Mouse (Mus musculus) kidney, embryonic 14.5 days (tissue): ENCODE data around the gene Pcca. TPM values are rescaled to one million over a fixed set of nuclear protein-coding genes. Genes with fewer than 3 reads are reported as not detected.

Experiments used
- ATAC-seq: fragments of 200-750 bp; cut with Nextera tagmentation; 2 replicates; pipeline ENCODE4 v1.8.0; 2017; ENCODE audit warnings: moderate number of reproducible peaks, mild to moderate bottlenecking, moderate TSS enrichment, moderate library complexity; ENCODE audit not compliant: low FRiP score, low TSS enrichment
- H3K27ac ChIP-seq: fragments of 300-500 bp; sonication (generic); 2 replicates; pipeline ENCODE4 v1.5.1; 2014; ENCODE audit warnings: low read depth, mild to moderate bottlenecking, low read length, moderate library complexity, mixed read lengths
- H3K27me3 ChIP-seq: fragments of 300-500 bp; sonication (generic); 2 replicates; pipeline ENCODE4 v1.6.1; 2014; ENCODE audit warnings: mild to moderate bottlenecking, low read length; ENCODE audit not compliant: control insufficient read depth, insufficient read depth
- H3K36me3 ChIP-seq: fragments of 300-500 bp; sonication (generic); 2 replicates; pipeline ENCODE4 v1.6.1; 2014; ENCODE audit warnings: low read length, mixed read lengths; ENCODE audit not compliant: control insufficient read depth, insufficient read depth
- H3K4me1 ChIP-seq: fragments of 300-500 bp; sonication (generic); 2 replicates; pipeline ENCODE4 v1.6.1; 2014; ENCODE audit warnings: low read length, mixed read lengths; ENCODE audit not compliant: control insufficient read depth, insufficient read depth
- H3K4me2 ChIP-seq: fragments of 300-500 bp; sonication (generic); replicated peaks from 2 replicates; pipeline ENCODE4 v1.6.1; 2014; ENCODE audit warnings: low read depth, mild to moderate bottlenecking, low read length
- H3K4me3 ChIP-seq: fragments of 300-500 bp; sonication (generic); 2 replicates; pipeline ENCODE4 v1.5.1; 2014; ENCODE audit warnings: mild to moderate bottlenecking, low read length
- H3K9ac ChIP-seq: fragments of 300-500 bp; sonication (generic); 2 replicates; pipeline ENCODE4 v1.6.1; 2014; ENCODE audit warnings: low read depth, mild to moderate bottlenecking, low read length, moderate library complexity
- H3K9me3 ChIP-seq: fragments of 300-500 bp; sonication (generic); 2 replicates; pipeline ENCODE4 v1.6.1; 2016; ENCODE audit warnings: low read length; ENCODE audit not compliant: control insufficient read depth
- WGBS: fragments of 180-500 bp; shearing (Covaris S2); extraction: QIAGEN DNeasy Blood & Tissue Kit; methylation state at CpG from one replicate; pipeline ENCODE4 v1.1.7; 2014; 5-methylcytosine and 5-hydroxymethylcytosine counted together
- polyA plus RNA-seq: library from polyadenylated mRNA; unstranded; fragments of >200 nt; fragmentation: Nextera tagmentation; extraction: Ambion mirVana; gene quantifications from 2 replicates; pipeline ENCODE4 v1.2.1, GENCODE M21; 2014

Pcca gene
- polyA plus RNA-seq, 1 experiment from 2014 or later = 20.5 TPM

DNA sequence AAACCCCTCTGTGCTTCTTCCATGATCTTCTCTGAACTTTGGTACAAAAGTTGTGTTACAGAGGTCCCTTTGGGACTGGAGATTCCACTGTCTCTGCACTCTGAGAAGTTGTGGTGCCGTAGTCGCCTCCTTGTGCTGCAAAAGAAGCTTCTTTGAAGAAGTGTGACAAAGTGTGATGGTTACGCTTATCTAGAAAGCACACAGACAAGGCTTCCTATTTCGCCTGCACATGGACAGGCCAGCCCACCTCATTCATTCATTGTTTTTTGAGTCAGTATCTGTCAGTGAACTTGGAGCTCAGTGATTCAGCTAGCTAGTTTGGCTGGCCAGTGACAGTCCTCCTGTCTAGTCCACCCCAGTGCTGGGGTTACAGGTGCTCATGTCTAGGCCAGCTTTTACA lies 76.9 kb downstream of the Pcca start:
- 89% methylated on average over 4 of the region's 4 CpGs for WGBS
- H3K9me3 ChIP-seq = no peaks in the 10 kb centered on the region
- no peak for ATAC-seq
- no peak overlapping the region for H3K4me2 ChIP-seq
- no peak overlapping the region for H3K9ac ChIP-seq
- H3K36me3 ChIP-seq = no peaks in the 10 kb centered on the region
- no peaks in the 10 kb centered on the region for H3K27me3 ChIP-seq
- H3K4me1 ChIP-seq = no peaks in the 10 kb centered on the region
- no peak overlapping the region for H3K27ac ChIP-seq
- H3K4me3 ChIP-seq = no peak overlapping the region

- Histone ChIP-seq H3K9me3 (no peaks in the 10 kb centered on the region), H3K36me3 (no peaks in the 10 kb centered on the region), H3K27ac (no peak overlapping the region), H3K27me3 (no peaks in the 10 kb centered on the region), H3K9ac (no peak overlapping the region), H3K4me3 (no peak overlapping the region), H3K4me1 (no peaks in the 10 kb centered on the region), H3K4me2 (no peak overlapping the region)
- ATAC-seq = no peak
- WGBS = 92% methylated on average over 3 of the region's 3 CpGs
Measured at GRCm38 (mm10) chr14:122612317-122612716, 78.2 kb downstream of the Pcca start.

- no peaks in the 10 kb centered on the region for H3K4me1 ChIP-seq
- H3K27ac ChIP-seq = no peak overlapping the region
- no peak overlapping the region for H3K4me2 ChIP-seq
- H3K9ac ChIP-seq = no peak overlapping the region
- ATAC-seq = no peak
- H3K4me3 ChIP-seq = no peak overlapping the region
- H3K27me3 ChIP-seq = no peaks in the 10 kb centered on the region
- H3K9me3 ChIP-seq = no peaks in the 10 kb centered on the region
- H3K36me3 ChIP-seq = no peaks in the 10 kb centered on the region
- WGBS = 98% methylated on average over 2 of the region's 2 CpGs
Measured at GRCm38 (mm10) chr14:122617656-122618055, 83.5 kb downstream of the Pcca start.

DNA sequence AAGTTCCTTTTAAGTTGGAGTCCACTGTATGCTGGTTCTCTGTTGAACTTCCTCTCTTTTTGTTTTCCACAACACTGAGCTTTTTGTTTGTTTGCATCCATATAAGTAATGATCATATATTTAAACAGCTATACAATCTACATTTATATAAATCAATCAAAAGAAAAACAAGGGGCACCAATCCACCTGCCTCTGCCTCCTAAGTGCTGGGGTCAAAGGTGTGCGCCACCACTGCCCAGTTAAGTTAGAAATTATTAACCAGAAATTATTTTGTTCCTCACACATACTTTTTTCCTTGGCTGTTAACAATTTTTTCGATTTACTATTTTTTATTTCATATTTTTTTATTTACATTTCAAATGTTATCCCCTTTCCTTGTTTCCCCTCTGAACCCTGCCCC lies 99.3 kb downstream of the Pcca start:
- WGBS = 88% methylated on average over 2 of the region's 2 CpGs
- no peak for ATAC-seq
- H3K4me3 ChIP-seq = no peak overlapping the region
- no peaks in the 10 kb centered on the region for H3K9me3 ChIP-seq
- no peak overlapping the region for H3K9ac ChIP-seq
- no peak overlapping the region for H3K27ac ChIP-seq
- H3K4me2 ChIP-seq = no peak overlapping the region
- 0 out of 2 replicates have a peak, but pooled peaks cover 4% of the 10 kb centered on the region for H3K4me1 ChIP-seq
- no peaks in the 10 kb centered on the region for H3K27me3 ChIP-seq
- H3K36me3 ChIP-seq = no peaks in the 10 kb centered on the region

DNA sequence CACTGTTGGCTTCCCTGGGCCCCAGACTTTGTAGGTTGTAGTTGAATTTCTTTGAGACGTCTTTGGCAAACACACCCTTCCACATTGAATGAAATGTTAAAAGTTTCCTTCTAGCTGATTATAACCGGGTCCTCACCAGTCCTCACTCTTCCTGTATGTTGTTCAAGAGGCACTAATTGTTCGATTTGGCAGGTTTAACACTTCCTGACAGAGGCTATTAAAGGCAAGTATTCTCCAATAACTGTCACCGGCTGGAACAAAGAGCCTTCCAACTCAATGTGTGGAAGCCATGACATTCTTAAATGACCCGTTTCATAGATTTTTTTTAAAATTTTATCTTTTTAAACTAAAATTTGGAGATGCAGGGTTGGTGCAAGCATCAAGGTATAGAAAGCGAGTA lies 102.5 kb downstream of the Pcca start:
- Histone ChIP-seq H3K36me3 (no peaks in the 10 kb centered on the region), H3K9me3 (no peaks in the 10 kb centered on the region), H3K27ac (no peak overlapping the region), H3K4me1 (0 out of 2 replicates have a peak, but pooled peaks cover 4% of the 10 kb centered on the region), H3K9ac (no peak overlapping the region), H3K4me3 (no peak overlapping the region), H3K27me3 (no peaks in the 10 kb centered on the region), H3K4me2 (no peak overlapping the region)
- ATAC-seq = no peak
- WGBS = 37% methylated on average over 6 of the region's 6 CpGs

- H3K9me3 ChIP-seq = no peaks in the 10 kb centered on the region
- ATAC-seq = no peak
- H3K27ac ChIP-seq = no peak overlapping the region
- H3K9ac ChIP-seq = no peak overlapping the region
- no peaks in the 10 kb centered on the region for H3K27me3 ChIP-seq
- H3K4me2 ChIP-seq = no peak overlapping the region
- H3K4me1 ChIP-seq = 0 out of 2 replicates have a peak, but pooled peaks cover 4% of the 10 kb centered on the region
- no peaks in the 10 kb centered on the region for H3K36me3 ChIP-seq
- WGBS = 50% methylated on average over 5 of the region's 5 CpGs
- H3K4me3 ChIP-seq = no peak overlapping the region
Measured at GRCm38 (mm10) chr14:122637798-122638555, 103.9 kb downstream of the Pcca start.

DNA sequence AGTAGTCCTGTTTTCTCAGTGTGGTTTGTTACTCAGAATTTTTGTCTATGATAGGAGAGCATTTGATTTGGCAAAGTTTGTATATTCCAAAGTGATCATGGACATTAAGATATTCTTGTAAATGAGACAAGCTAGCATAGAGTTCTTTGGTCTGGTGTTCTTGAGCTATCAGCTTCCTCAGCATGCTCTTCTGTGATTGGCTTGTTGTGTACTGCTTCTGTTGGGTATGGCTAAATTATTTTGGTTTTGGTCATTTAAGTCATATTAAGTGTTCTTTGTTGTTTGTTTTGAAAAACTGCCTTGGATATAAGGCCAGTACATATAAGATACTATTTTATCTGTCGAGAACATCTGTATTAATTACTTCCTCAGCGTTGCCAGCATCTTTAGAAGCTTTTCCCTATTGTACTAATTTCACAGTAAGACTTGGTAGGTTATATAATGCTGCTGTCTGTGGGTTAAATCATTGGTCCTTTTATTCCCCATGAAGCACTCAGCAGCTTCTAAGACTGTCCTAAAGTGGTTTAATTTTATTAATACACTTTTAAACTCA lies 105.1 kb downstream of the Pcca start:
- Histone ChIP-seq H3K4me2 (no peak overlapping the region), H3K4me1 (0 out of 2 replicates have a peak, but pooled peaks cover 4% of the 10 kb centered on the region), H3K27me3 (no peaks in the 10 kb centered on the region), H3K9ac (no peak overlapping the region), H3K27ac (no peak overlapping the region), H3K36me3 (no peaks in the 10 kb centered on the region), H3K4me3 (no peak overlapping the region), H3K9me3 (no peaks in the 10 kb centered on the region)
- 78% methylated on average over 2 of the region's 2 CpGs for WGBS
- ATAC-seq = no peak

- no peak overlapping the region for H3K4me3 ChIP-seq
- 0 out of 2 replicates have a peak, but pooled peaks cover 4% of the 10 kb centered on the region for H3K4me1 ChIP-seq
- WGBS = 87% methylated on average over 1 of the region's 1 CpGs
- H3K27ac ChIP-seq = no peak overlapping the region
- no peaks in the 10 kb centered on the region for H3K27me3 ChIP-seq
- ATAC-seq = no peak
- no peak overlapping the region for H3K9ac ChIP-seq
- no peaks in the 10 kb centered on the region for H3K9me3 ChIP-seq
- H3K36me3 ChIP-seq = no peaks in the 10 kb centered on the region
- H3K4me2 ChIP-seq = no peak overlapping the region
Measured at GRCm38 (mm10) chr14:122642432-122642831, 108.3 kb downstream of the Pcca start.

DNA sequence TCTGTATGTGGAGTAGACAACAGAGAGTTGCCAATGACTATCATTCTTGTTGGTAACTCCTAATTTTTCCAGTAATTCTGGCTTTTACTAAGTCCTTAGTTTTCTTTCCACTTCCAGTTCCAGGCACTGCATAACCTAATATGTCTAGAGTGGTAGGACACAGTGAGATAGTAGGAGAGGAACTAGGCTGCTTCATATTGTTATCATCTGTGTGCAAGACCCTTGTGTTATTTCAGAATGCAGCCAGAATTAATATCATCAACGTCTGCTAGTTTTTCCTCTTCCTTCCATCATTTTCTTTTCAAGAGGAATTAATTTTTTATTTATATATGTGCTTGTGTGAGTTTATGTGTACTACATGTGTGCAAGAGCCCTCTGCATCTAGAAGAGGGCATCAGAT lies 114.1 kb downstream of the Pcca start:
- ATAC-seq = no peak
- Histone ChIP-seq H3K9me3 (no peaks in the 10 kb centered on the region), H3K9ac (no peak overlapping the region), H3K4me2 (no peak overlapping the region), H3K27me3 (no peaks in the 10 kb centered on the region), H3K36me3 (no peaks in the 10 kb centered on the region), H3K27ac (no peak overlapping the region), H3K4me3 (no peak overlapping the region), H3K4me1 (no peaks in the 10 kb centered on the region)
- 83% methylated on average over 1 of the region's 1 CpGs for WGBS
